Mouse (Mus musculus): ENCODE results near the gene Pdxp. TPM values are rescaled to one million over a fixed set of nuclear protein-coding genes. Genes with fewer than 3 reads are reported as not detected.

Gene Pdxp
- polyA plus RNA-seq, 1 experiment from 2014 or later = 5.4 TPM

- Histone ChIP-seq H3K4me2 (peak overlapping the region; percentile 92), H3K27me3 (no peaks in the 10 kb centered on the region), H3K27ac (replicated peaks) (peak overlapping the region; percentile 98), H3K36me3 (replicated peaks) (peaks cover 10% of the 10 kb centered on the region; the same call in 1 of the 2 replicates), H3K4me3 (replicated peaks) (peak overlapping the region; percentile 59), H3K9me3 (replicated peaks) (no peaks in the 10 kb centered on the region), H3K4me1 (replicated peaks) (peaks cover 80% of the 10 kb centered on the region), H3K9ac (peak overlapping the region; percentile 58; the same call in 1 of the 2 replicates)
- WGBS (ENCODE audit: insufficient replicate concordance) = 43% methylated on average over 8 of the region's 8 CpGs
- no peak for ATAC-seq (ENCODE audit: insufficient read depth)
Observed at GRCm38 (mm10) chr15:78928539-78928938, 14.8 kb downstream of the Pdxp start.

DNA sequence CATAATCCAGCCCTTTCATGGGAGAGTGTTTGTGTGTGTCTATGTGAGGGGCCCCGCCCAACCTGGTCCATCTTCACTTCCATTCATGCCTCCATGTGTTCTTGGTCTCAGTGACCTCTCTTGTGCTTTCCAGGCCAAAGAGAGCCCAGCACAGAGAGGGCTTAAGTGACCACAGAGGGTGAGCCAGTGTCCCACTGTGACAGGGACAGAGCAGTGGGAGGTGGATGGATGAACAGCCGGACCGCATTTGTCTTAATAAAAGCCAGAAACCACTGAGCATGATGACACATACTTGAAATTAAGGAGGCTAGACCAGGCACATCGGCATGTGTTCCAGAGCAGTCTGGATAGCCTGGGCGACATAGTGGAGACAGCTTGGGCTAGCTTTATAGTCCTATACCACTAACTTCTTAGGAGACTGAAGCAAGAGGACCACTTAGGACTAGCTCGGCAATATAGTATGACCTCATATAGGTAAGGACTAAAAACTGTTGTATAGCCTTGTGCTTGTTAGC, 16.5 kb downstream of the Pdxp start:
- Histone ChIP-seq H3K4me2 (no peak overlapping the region), H3K27ac (replicated peaks) (peak overlapping the region; percentile 56; the same call in 1 of the 2 replicates), H3K9me3 (replicated peaks) (no peaks in the 10 kb centered on the region), H3K4me3 (replicated peaks) (no peak overlapping the region), H3K36me3 (replicated peaks) (peaks cover 10% of the 10 kb centered on the region; the same call in 1 of the 2 replicates), H3K4me1 (replicated peaks) (peaks cover 73% of the 10 kb centered on the region), H3K9ac (no peak overlapping the region), H3K27me3 (no peaks in the 10 kb centered on the region)
- 86% methylated on average over 6 of the region's 6 CpGs for WGBS (ENCODE audit: insufficient replicate concordance)
- ATAC-seq (ENCODE audit: insufficient read depth) = no peak

- Histone ChIP-seq H3K36me3 (replicated peaks) (peaks cover 10% of the 10 kb centered on the region; the same call in 1 of the 2 replicates), H3K4me3 (replicated peaks) (no peak overlapping the region), H3K4me2 (no peak overlapping the region), H3K27ac (replicated peaks) (peak overlapping the region; percentile 56), H3K9me3 (replicated peaks) (no peaks in the 10 kb centered on the region), H3K4me1 (replicated peaks) (peaks cover 73% of the 10 kb centered on the region), H3K9ac (no peak overlapping the region), H3K27me3 (no peaks in the 10 kb centered on the region)
- 85% methylated on average over 7 of the region's 7 CpGs for WGBS (ENCODE audit: insufficient replicate concordance)
- no peak for ATAC-seq (ENCODE audit: insufficient read depth)
Observed at GRCm38 (mm10) chr15:78930801-78931426, 17.2 kb downstream of the Pdxp start.

- H3K4me2 ChIP-seq = no peak overlapping the region
- no peak overlapping the region for H3K9ac ChIP-seq
- peak overlapping the region; percentile 56 for H3K27ac ChIP-seq (replicated peaks)
- ATAC-seq (ENCODE audit: insufficient read depth) = peak; percentile 16; the same call in 1 of the 2 replicates
- 2% methylated on average over 3 of the region's 3 CpGs for WGBS (ENCODE audit: insufficient replicate concordance)
- H3K9me3 ChIP-seq (replicated peaks) = no peaks in the 10 kb centered on the region
- H3K36me3 ChIP-seq (replicated peaks) = peaks cover 12% of the 10 kb centered on the region; the same call in 1 of the 2 replicates
- H3K4me1 ChIP-seq (replicated peaks) = peaks cover 73% of the 10 kb centered on the region
- no peaks in the 10 kb centered on the region for H3K27me3 ChIP-seq
- no peak overlapping the region for H3K4me3 ChIP-seq (replicated peaks)
Observed at GRCm38 (mm10) chr15:78931577-78931976, 17.9 kb downstream of the Pdxp start.

GRCm38 (mm10) chr15:78934784-78935320, 21.1 kb downstream of the Pdxp start, which contains the start of gene Nol12:
Gene Nol12 (plus strand): TSS chr15:78934933.
- no peaks in the 10 kb centered on the region for H3K9me3 ChIP-seq (replicated peaks)
- H3K36me3 ChIP-seq (replicated peaks) = peaks cover 38% of the 10 kb centered on the region
- WGBS (ENCODE audit: insufficient replicate concordance) = under 1% methylated on average over 42 of the region's 42 CpGs
- peaks cover 59% of the 10 kb centered on the region for H3K4me1 ChIP-seq (replicated peaks)
- peak within 1 kb of the TSS; percentile 76 for H3K4me2 ChIP-seq
- no peaks in the 10 kb centered on the region for H3K27me3 ChIP-seq
- H3K9ac ChIP-seq = peak within 1 kb of the TSS; percentile 76
- ATAC-seq (ENCODE audit: insufficient read depth) = peak; percentile 79
- peak within 1 kb of the TSS; percentile 81 for H3K27ac ChIP-seq (replicated peaks)
- H3K4me3 ChIP-seq (replicated peaks) = peak within 1 kb of the TSS; percentile 85

DNA sequence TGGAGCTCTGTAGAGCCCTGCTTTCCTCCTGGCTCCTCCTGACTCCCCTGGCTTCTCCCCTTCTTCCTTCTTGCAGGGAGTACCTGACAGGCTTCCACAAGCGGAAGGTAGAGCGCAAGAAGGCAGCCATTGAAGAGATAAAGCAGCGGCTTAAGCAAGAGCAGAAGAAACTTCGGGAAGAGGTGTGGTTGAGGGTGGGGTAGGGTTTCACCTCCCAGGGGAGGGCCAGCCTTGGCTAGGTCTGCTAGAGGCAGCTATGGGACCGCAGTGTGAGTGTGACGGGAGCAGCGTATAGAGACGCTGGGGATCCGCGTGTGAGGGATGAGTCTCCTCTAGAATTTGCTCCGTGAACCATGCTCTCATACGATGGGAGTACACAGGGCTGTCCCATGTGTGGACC, 22.7 kb downstream of the Pdxp start:
- Histone ChIP-seq H3K9me3 (replicated peaks) (no peaks in the 10 kb centered on the region), H3K27me3 (no peaks in the 10 kb centered on the region), H3K36me3 (replicated peaks) (peaks cover 50% of the 10 kb centered on the region), H3K4me3 (replicated peaks) (peak overlapping the region; percentile 85), H3K27ac (replicated peaks) (peak overlapping the region; percentile 81), H3K4me2 (peak overlapping the region; percentile 76), H3K4me1 (replicated peaks) (peaks cover 51% of the 10 kb centered on the region), H3K9ac (peak overlapping the region; percentile 76)
- WGBS (ENCODE audit: insufficient replicate concordance) = 65% methylated on average over 12 of the region's 12 CpGs
- peak; percentile 58 for ATAC-seq (ENCODE audit: insufficient read depth)

DNA sequence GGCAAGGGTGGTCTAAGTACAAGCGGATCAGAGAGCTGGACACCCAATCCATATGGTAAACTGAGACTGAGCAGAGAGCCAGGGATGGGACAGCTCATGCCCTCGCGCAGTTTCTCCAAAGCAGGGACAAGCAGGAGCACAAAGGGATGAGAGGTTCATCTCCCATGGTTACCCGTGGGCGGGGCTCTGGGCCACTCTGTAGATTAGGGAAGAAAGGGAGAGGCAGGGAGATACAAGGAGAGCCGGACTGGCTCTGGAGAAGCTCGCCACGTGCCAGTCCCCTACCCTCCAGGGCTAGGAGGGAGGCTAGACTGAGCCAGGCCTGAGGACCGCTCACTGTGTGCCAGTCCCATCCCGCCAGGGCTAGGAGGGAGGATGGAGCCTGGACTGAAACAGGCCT, 23.6 kb downstream of the Pdxp start:
- H3K27me3 ChIP-seq = no peaks in the 10 kb centered on the region
- H3K4me2 ChIP-seq = peak overlapping the region; percentile 76; the same call in 1 of the 2 replicates
- ATAC-seq (ENCODE audit: insufficient read depth) = no peak
- H3K27ac ChIP-seq (replicated peaks) = 0 out of 2 replicates have a peak overlapping the region, but pooled peaks have one; percentile 81
- H3K36me3 ChIP-seq (replicated peaks) = peaks cover 55% of the 10 kb centered on the region
- H3K9me3 ChIP-seq (replicated peaks) = no peaks in the 10 kb centered on the region
- no peak overlapping the region for H3K4me3 ChIP-seq (replicated peaks)
- no peak overlapping the region for H3K9ac ChIP-seq
- WGBS (ENCODE audit: insufficient replicate concordance) = 85% methylated on average over 10 of the region's 10 CpGs
- peaks cover 44% of the 10 kb centered on the region for H3K4me1 ChIP-seq (replicated peaks)

DNA sequence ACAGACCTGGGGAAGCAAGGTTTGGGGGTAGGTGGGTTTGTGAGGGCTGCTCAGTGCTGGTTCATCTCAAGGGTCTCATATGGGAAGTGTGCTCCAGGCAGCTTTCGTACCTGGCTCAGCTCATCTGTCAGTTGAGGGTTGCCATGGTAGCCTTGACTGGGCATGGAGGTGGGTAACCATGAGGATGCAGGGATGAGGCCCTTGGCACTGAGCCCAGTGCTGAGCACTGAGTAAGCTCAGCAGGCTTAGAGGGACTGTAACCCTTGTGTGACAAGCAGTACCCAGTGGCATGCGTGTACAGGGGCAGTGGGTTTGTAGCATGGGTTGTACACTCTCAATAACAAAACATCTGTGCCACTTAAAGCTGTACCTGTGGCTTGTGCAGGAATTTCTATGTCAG, 24.2 kb downstream of the Pdxp start:
- peaks cover 46% of the 10 kb centered on the region for H3K4me1 ChIP-seq (replicated peaks)
- WGBS (ENCODE audit: insufficient replicate concordance) = 85% methylated on average over 2 of the region's 2 CpGs
- H3K36me3 ChIP-seq (replicated peaks) = peaks cover 55% of the 10 kb centered on the region
- H3K27me3 ChIP-seq = no peaks in the 10 kb centered on the region
- no peak for ATAC-seq (ENCODE audit: insufficient read depth)
- no peaks in the 10 kb centered on the region for H3K9me3 ChIP-seq (replicated peaks)
- H3K4me2 ChIP-seq = no peak overlapping the region
- no peak overlapping the region for H3K27ac ChIP-seq (replicated peaks)
- no peak overlapping the region for H3K9ac ChIP-seq
- H3K4me3 ChIP-seq (replicated peaks) = no peak overlapping the region

- ATAC-seq (ENCODE audit: insufficient read depth) = no peak
- 85% methylated on average over 13 of the region's 13 CpGs for WGBS (ENCODE audit: insufficient replicate concordance)
Observed at GRCm38 (mm10) chr15:78940325-78940724, 26.6 kb downstream of the Pdxp start.

DNA sequence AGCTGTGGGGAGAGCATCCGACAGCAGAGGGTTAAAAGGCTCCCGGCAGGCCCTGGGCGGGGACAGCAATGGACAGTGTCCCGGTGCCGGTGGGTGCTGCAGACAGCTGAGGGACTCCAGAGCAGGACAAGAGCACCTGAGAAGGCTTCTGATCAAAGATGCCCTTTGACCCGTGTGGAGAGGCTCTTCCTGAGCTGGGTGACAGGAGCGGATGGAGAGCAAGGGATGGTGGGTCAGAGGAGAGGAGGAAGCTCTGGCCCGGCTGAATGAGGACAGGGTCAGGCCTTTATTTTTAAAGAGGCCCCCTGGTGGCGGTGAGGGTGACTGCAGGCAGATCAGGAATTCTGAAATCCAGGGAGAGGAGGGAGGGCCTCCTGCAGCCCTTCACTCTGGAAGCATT, 28.9 kb downstream of the Pdxp start:
- peak overlapping the region; percentile 34 for H3K4me3 ChIP-seq (replicated peaks)

More at GRCm38 (mm10) chr15:78940325-78940724, 26.6 kb downstream of the Pdxp start:
- peaks cover 31% of the 10 kb centered on the region for H3K4me1 ChIP-seq (replicated peaks)
- H3K36me3 ChIP-seq (replicated peaks) = peaks cover 57% of the 10 kb centered on the region
- no peak overlapping the region for H3K9ac ChIP-seq
- no peaks in the 10 kb centered on the region for H3K9me3 ChIP-seq (replicated peaks)
- H3K4me3 ChIP-seq (replicated peaks) = no peak overlapping the region
- no peak overlapping the region for H3K27ac ChIP-seq (replicated peaks)
- no peak overlapping the region for H3K4me2 ChIP-seq
- peaks cover 4% of the 10 kb centered on the region; the same call in 1 of the 2 replicates for H3K27me3 ChIP-seq

GRCm38 (mm10) chr15:78946232-78946631, 32.5 kb downstream of the Pdxp start:
- WGBS (ENCODE audit: insufficient replicate concordance) = 66% methylated on average over 7 of the region's 7 CpGs
- no peak for ATAC-seq (ENCODE audit: insufficient read depth)
- peaks cover 23% of the 10 kb centered on the region for H3K4me1 ChIP-seq (replicated peaks)

More for the DNA sequence above, 28.9 kb downstream of the Pdxp start:
- Histone ChIP-seq H3K27me3 (peaks cover 27% of the 10 kb centered on the region), H3K4me1 (replicated peaks) (peaks cover 14% of the 10 kb centered on the region), H3K9me3 (replicated peaks) (no peaks in the 10 kb centered on the region), H3K36me3 (replicated peaks) (peaks cover 45% of the 10 kb centered on the region), H3K4me2 (peak overlapping the region; percentile 59), H3K27ac (replicated peaks) (no peak overlapping the region), H3K9ac (no peak overlapping the region)
- 14% methylated on average over 9 of the region's 9 CpGs for WGBS (ENCODE audit: insufficient replicate concordance)
- peak; percentile 47 for ATAC-seq (ENCODE audit: insufficient read depth)

More at GRCm38 (mm10) chr15:78946232-78946631, 32.5 kb downstream of the Pdxp start:
- Histone ChIP-seq H3K9me3 (replicated peaks) (no peaks in the 10 kb centered on the region), H3K4me3 (replicated peaks) (no peak overlapping the region), H3K36me3 (replicated peaks) (peaks cover 9% of the 10 kb centered on the region), H3K9ac (no peak overlapping the region), H3K27ac (replicated peaks) (no peak overlapping the region), H3K27me3 (peaks cover 46% of the 10 kb centered on the region), H3K4me2 (no peak overlapping the region)
